Mouse (Mus musculus): ENCODE data around the gene Klhl33.
"Not testable (repeated sequence)": the region's sequence is repeated elsewhere in the genome, so short reads cannot be mapped to it uniquely, and the experiment has no call there.

Gene Klhl33

GRCm38 (mm10) chr14:50897374-50897765, at the start of gene Klhl33:
TSS of gene Klhl33 (minus strand) at chr14:50897507.
- DNase-seq, result no peak

- DNase-seq, result not testable (repeated sequence)
These were observed 48.2 kb upstream of the Klhl33 start for GRCm38 (mm10) chr14:50945526-50945925.

- DNase-seq, result not testable (repeated sequence)
These were observed 47.8 kb upstream of the Klhl33 start for GRCm38 (mm10) chr14:50945081-50945480.

GRCm38 (mm10) chr14:50944668-50945033, 47.3 kb upstream of the Klhl33 start:
- not testable (repeated sequence) for DNase-seq

GRCm38 (mm10) chr14:50943932-50944667, 46.8 kb upstream of the Klhl33 start, which contains the start of gene Gm49342:
TSS of gene Gm49342 (plus strand) at chr14:50944517.
- peak; percentile 97 for DNase-seq

GRCm38 (mm10) chr14:50938940-50939339, 41.6 kb upstream of the Klhl33 start:
- no peak for DNase-seq

- DNase-seq, result no peak
These were observed 41.0 kb upstream of the Klhl33 start for GRCm38 (mm10) chr14:50938119-50938908.

GRCm38 (mm10) chr14:50936649-50937048, 39.3 kb upstream of the Klhl33 start:
- DNase-seq, result no peak

- DNase-seq, result no peak
These were observed 34.2 kb upstream of the Klhl33 start for GRCm38 (mm10) chr14:50931493-50932020.

- peak; percentile 100 for DNase-seq
These were observed 33.6 kb upstream of the Klhl33 start, which contains the start of the genes Pip4p1 and Pnp for GRCm38 (mm10) chr14:50930754-50931492. TSS of gene Pip4p1 (minus strand) at chr14:50930856. TSS of gene Pnp (plus strand) at chr14:50931082.

- no peak for DNase-seq
These were observed 33.1 kb upstream of the Klhl33 start for GRCm38 (mm10) chr14:50930377-50930753.

GRCm38 (mm10) chr14:50929951-50930350, 32.6 kb upstream of the Klhl33 start:
- no peak for DNase-seq

- DNase-seq, result no peak
These were observed 30.1 kb upstream of the Klhl33 start for GRCm38 (mm10) chr14:50927366-50927765.

GRCm38 (mm10) chr14:50925111-50925920, 28.0 kb upstream of the Klhl33 start:
- no peak for DNase-seq

GRCm38 (mm10) chr14:50924281-50925064, 27.2 kb upstream of the Klhl33 start, which contains the start of the genes Osgep and Apex1:
TSS of gene Osgep (minus strand) at chr14:50924893.
TSS of gene Apex1 (plus strand) at chr14:50924968.
- peak; percentile 98 for DNase-seq

GRCm38 (mm10) chr14:50923437-50923836, 26.1 kb upstream of the Klhl33 start:
- not testable (repeated sequence) for DNase-seq

- no peak for DNase-seq
These were observed 14.0 kb upstream of the Klhl33 start for GRCm38 (mm10) chr14:50911356-50911755.

- DNase-seq, result no peak
These were observed 10.8 kb upstream of the Klhl33 start for GRCm38 (mm10) chr14:50908126-50908525.

- not testable (repeated sequence) for DNase-seq
These were observed 8.0 kb upstream of the Klhl33 start for GRCm38 (mm10) chr14:50905327-50905726.

GRCm38 (mm10) chr14:50904828-50905129, 7.5 kb upstream of the Klhl33 start:
- no peak for DNase-seq
